In the genomic region with DNA sequence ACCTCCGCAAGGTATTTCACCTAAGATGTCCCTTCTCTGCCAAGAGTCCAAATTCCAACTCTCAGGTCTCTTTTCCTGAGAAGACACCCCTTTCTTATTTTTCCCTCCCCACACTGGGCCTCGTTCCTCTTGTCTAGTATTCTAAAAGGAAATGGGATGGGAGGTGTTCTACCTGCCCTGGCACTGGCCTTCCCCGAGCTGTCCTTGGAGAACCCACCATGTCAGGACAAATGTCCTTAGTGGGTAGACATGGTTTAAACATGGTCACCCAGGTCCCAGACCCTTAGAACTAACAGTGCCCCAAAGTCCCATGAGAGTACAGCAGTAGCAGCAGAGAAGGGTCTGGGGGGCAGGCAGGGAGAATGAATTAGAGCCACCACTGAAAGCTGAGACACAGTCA, we compare ENCODE assay signal across 20 mouse cellular contexts. TPM values are rescaled to one million over a fixed set of nuclear protein-coding genes. Genes with fewer than 3 reads are reported as not detected.
"Had no signal": no experiment of that assay in that cellular context is flagged by ENCODE, and none has a peak within 500 bp of the region (broad histone marks: within the 10 kb centered on the region; RNA-seq: fewer than 3 reads in every experiment).

No protein-coding gene starts in this region.

- H3K4me2 ChIP-seq: limb, embryonic 12.5 days; limb, embryonic 15.5 days; liver, embryonic 11.5 days; lung, embryonic 14.5 days; midbrain, embryonic 12.5 days; midbrain, embryonic 15.5 days; neural tube, embryonic 12.5 days; neural tube, embryonic 15.5 days had no signal

- ATAC-seq: liver, postnatal 0 days; midbrain, embryonic 15.5 days had no signal

- DNase-seq: left cerebral cortex, postnatal 4 days; liver, postnatal 0 days; right cerebral cortex, adult 18-20 months; right cerebral cortex, postnatal 14 days; right cerebral cortex, postnatal 4 days; thymus, adult 2 months; thymus, postnatal 14 days; thymus, postnatal 4 days had no signal

- H3K9ac ChIP-seq: limb, embryonic 12.5 days; limb, embryonic 15.5 days; liver, embryonic 14.5 days; liver, postnatal 0 days; lung, embryonic 14.5 days; midbrain, embryonic 12.5 days; midbrain, embryonic 15.5 days; neural tube, embryonic 12.5 days; neural tube, embryonic 15.5 days had no signal

- H3K9me3 ChIP-seq: limb, embryonic 12.5 days; limb, embryonic 15.5 days; midbrain, embryonic 12.5 days; midbrain, embryonic 15.5 days; neural tube, embryonic 12.5 days; neural tube, embryonic 15.5 days had no signal

- H3K36me3 ChIP-seq: limb, embryonic 12.5 days; limb, embryonic 15.5 days; midbrain, embryonic 12.5 days; midbrain, embryonic 15.5 days; neural tube, embryonic 12.5 days had no signal

- H3K27ac ChIP-seq: limb, embryonic 12.5 days; limb, embryonic 15.5 days; liver, embryonic 14.5 days; midbrain, embryonic 12.5 days; midbrain, embryonic 15.5 days; neural tube, embryonic 12.5 days; neural tube, embryonic 15.5 days; stomach, postnatal 0 days had no signal

- H3K4me3 ChIP-seq: limb, embryonic 12.5 days; limb, embryonic 15.5 days; midbrain, embryonic 12.5 days; midbrain, embryonic 15.5 days; neural tube, embryonic 12.5 days; neural tube, embryonic 15.5 days had no signal

RNA-seq across cellular contexts. Expression of a gene that starts 54.4 kb away (rescaled TPM):
- total RNA-seq: megakaryocyte, adult 5-6 weeks had no signal
- polyA plus RNA-seq: liver, embryonic 11.5 days; liver, postnatal 0 days; macrophage; midbrain, embryonic 12.5 days had no signal
